Mouse (Mus musculus): Measurements from ENCODE around the gene Ptf1a. TPM values are rescaled to one million over a fixed set of nuclear protein-coding genes. Genes with fewer than 3 reads are reported as not detected.
A peak's percentile ranks its signal among the peaks of the same experiment; 100 is the strongest.

Gene Ptf1a
- total and polyA plus RNA-seq, 3 experiments = not detected

GRCm38 (mm10) chr2:19448042-19448700, 2.7 kb downstream of the Ptf1a start:
- peaks cover 17% of the 10 kb centered on the region for H3K27me3 ChIP-seq (ENCODE audit: control insufficient read depth, insufficient read depth, low read length)
- no peak for DNase-seq
- H3K4me3 ChIP-seq = no peak overlapping the region
- no peak overlapping the region for H3K9ac ChIP-seq (ENCODE audit: low read depth, low read length)
- WGBS = 3% methylated on average over 31 of the region's 31 CpGs
- no peaks in the 10 kb centered on the region for H3K36me3 ChIP-seq (ENCODE audit: control insufficient read depth, insufficient read depth, low read length)
- TF ChIP-seq EP300 (IDR thresholded peaks at IDR 0.05; ENCODE audit: insufficient read depth, low read depth, low read length) = no peak
- TF ChIP-seq POLR2A (IDR thresholded peaks at IDR 0.05; ENCODE audit: insufficient read depth, low read depth, low read length) = no peak
- TF ChIP-seq CTCF (IDR thresholded peaks at IDR 0.05) = peak; percentile 29
- intact Hi-C loops (cut with DNase I) = no loop called here
- H3K27ac ChIP-seq = no peak overlapping the region
- no peaks in the 10 kb centered on the region for H3K4me1 ChIP-seq (ENCODE audit: control insufficient read depth, insufficient read depth, low read length)
- no peaks in the 10 kb centered on the region for H3K79me2 ChIP-seq (replicated peaks; ENCODE audit: control insufficient read depth, insufficient read depth, low read length)

DNA sequence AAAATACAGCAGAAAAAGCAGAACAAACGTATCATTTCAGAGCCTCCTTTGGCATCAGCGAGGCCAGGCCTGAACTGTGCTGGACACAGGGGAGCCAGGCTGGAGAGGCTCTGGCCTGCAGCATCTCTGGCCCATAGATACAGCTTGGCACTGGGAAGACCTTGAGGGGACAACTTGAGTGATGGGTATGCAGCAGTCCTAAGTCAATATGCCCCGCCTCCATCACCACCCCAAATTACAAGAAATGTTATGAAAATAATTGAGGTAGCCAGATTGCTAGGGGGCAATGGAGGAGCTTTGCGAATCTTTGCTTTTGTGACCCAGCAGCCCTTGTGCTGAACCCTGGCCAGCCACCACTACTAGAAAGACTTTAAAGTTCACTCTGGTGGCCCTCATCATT, 3.8 kb downstream of the Ptf1a start:
- H3K79me2 ChIP-seq (replicated peaks; ENCODE audit: control insufficient read depth, insufficient read depth, low read length) = no peaks in the 10 kb centered on the region
- no peaks in the 10 kb centered on the region for H3K4me1 ChIP-seq (ENCODE audit: control insufficient read depth, insufficient read depth, low read length)
- no peaks in the 10 kb centered on the region for H3K36me3 ChIP-seq (ENCODE audit: control insufficient read depth, insufficient read depth, low read length)
- TF ChIP-seq POLR2A (IDR thresholded peaks at IDR 0.05; ENCODE audit: insufficient read depth, low read depth, low read length) = no peak
- TF ChIP-seq CTCF (IDR thresholded peaks at IDR 0.05) = no peak
- no peak for TF ChIP-seq EP300 (IDR thresholded peaks at IDR 0.05; ENCODE audit: insufficient read depth, low read depth, low read length)
- DNase-seq = no peak
- H3K4me3 ChIP-seq = no peak overlapping the region
- 55% methylated on average over 4 of the region's 4 CpGs for WGBS
- H3K9ac ChIP-seq (ENCODE audit: low read depth, low read length) = no peak overlapping the region
- intact Hi-C loops (cut with DNase I) = no loop called here
- H3K27me3 ChIP-seq (ENCODE audit: control insufficient read depth, insufficient read depth, low read length) = peaks cover 18% of the 10 kb centered on the region
- H3K27ac ChIP-seq = no peak overlapping the region

- Histone ChIP-seq H3K79me2 (replicated peaks; ENCODE audit: control insufficient read depth, insufficient read depth, low read length) (no peaks in the 10 kb centered on the region), H3K27ac (no peak overlapping the region), H3K4me1 (ENCODE audit: control insufficient read depth, insufficient read depth, low read length) (no peaks in the 10 kb centered on the region), H3K9ac (ENCODE audit: low read depth, low read length) (no peak overlapping the region), H3K36me3 (ENCODE audit: control insufficient read depth, insufficient read depth, low read length) (no peaks in the 10 kb centered on the region), H3K4me3 (no peak overlapping the region), H3K27me3 (ENCODE audit: control insufficient read depth, insufficient read depth, low read length) (peaks cover 3% of the 10 kb centered on the region; the same call in 1 of the 2 replicates)
- DNase-seq = no peak
- intact Hi-C loops (cut with DNase I) = no loop called here
- no peak for TF ChIP-seq CTCF (IDR thresholded peaks at IDR 0.05)
- TF ChIP-seq EP300 (IDR thresholded peaks at IDR 0.05; ENCODE audit: insufficient read depth, low read depth, low read length) = no peak
- no peak for TF ChIP-seq POLR2A (IDR thresholded peaks at IDR 0.05; ENCODE audit: insufficient read depth, low read depth, low read length)
- WGBS = 2% methylated on average over 19 of the region's 19 CpGs
Measured at GRCm38 (mm10) chr2:19452531-19453055, 7.1 kb downstream of the Ptf1a start.

DNA sequence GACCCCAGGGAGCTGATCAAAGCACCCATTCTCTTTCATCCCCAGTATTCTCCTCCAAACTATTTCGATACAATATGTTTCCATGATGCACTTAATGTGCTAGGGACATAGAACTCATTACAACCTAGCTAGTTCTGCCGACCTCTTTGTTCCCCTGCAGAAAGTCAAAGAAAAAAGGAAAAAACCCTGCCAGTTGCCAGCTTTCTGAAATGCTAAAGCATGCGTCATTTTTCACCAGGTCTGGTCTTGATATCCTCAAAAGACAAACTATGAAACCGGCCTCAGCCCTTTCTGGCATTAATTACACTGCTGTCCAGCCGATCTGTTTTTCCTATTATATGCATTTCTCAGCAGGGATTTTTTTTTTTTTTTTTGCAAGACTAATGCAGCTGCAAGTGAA, 9.8 kb downstream of the Ptf1a start:
- TF ChIP-seq CTCF (IDR thresholded peaks at IDR 0.05) = no peak
- TF ChIP-seq POLR2A (IDR thresholded peaks at IDR 0.05; ENCODE audit: insufficient read depth, low read depth, low read length) = no peak
- TF ChIP-seq EP300 (IDR thresholded peaks at IDR 0.05; ENCODE audit: insufficient read depth, low read depth, low read length) = no peak
- Histone ChIP-seq H3K27ac (no peak overlapping the region), H3K27me3 (ENCODE audit: control insufficient read depth, insufficient read depth, low read length) (0 out of 2 replicates have a peak, but pooled peaks cover 3% of the 10 kb centered on the region), H3K4me3 (no peak overlapping the region), H3K4me1 (ENCODE audit: control insufficient read depth, insufficient read depth, low read length) (no peaks in the 10 kb centered on the region), H3K9ac (ENCODE audit: low read depth, low read length) (no peak overlapping the region), H3K79me2 (replicated peaks; ENCODE audit: control insufficient read depth, insufficient read depth, low read length) (no peaks in the 10 kb centered on the region), H3K36me3 (ENCODE audit: control insufficient read depth, insufficient read depth, low read length) (no peaks in the 10 kb centered on the region)
- 10% methylated on average over 5 of the region's 5 CpGs for WGBS
- intact Hi-C loops (cut with DNase I) = no loop called here
- no peak for DNase-seq

- 24% methylated on average over 10 of the region's 10 CpGs for WGBS
- intact Hi-C loops (cut with DNase I) = no loop called here
- 0 out of 2 replicates have a peak, but pooled peaks cover 3% of the 10 kb centered on the region for H3K27me3 ChIP-seq (ENCODE audit: control insufficient read depth, insufficient read depth, low read length)
Measured at GRCm38 (mm10) chr2:19455857-19456482, 10.5 kb downstream of the Ptf1a start.

DNA sequence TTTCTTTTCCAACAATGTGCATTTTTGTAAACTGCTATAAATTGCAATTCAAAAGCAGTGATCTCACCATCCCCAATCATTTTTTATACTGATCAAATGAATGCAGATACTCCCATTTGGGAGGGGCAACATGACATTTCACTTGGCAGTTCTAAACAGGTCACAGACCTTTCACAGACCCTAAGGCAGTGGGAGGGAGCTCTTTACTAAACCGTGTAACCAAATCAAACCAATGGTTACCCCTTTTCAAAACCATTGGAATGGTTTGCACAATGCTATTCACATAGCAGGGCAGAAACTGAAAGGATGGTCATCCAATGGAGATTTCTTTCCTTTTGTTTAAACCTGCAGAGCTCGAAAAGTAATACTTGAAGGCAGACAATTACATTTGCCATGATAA, 13.3 kb downstream of the Ptf1a start:
- H3K36me3 ChIP-seq (ENCODE audit: control insufficient read depth, insufficient read depth, low read length) = no peaks in the 10 kb centered on the region
- 0 out of 2 replicates have a peak, but pooled peaks cover 3% of the 10 kb centered on the region for H3K27me3 ChIP-seq (ENCODE audit: control insufficient read depth, insufficient read depth, low read length)
- TF ChIP-seq POLR2A (IDR thresholded peaks at IDR 0.05; ENCODE audit: insufficient read depth, low read depth, low read length) (no peak), CTCF (IDR thresholded peaks at IDR 0.05) (no peak), EP300 (IDR thresholded peaks at IDR 0.05; ENCODE audit: insufficient read depth, low read depth, low read length) (no peak)

More at GRCm38 (mm10) chr2:19455857-19456482, 10.5 kb downstream of the Ptf1a start:
- no peak for DNase-seq
- no peaks in the 10 kb centered on the region for H3K79me2 ChIP-seq (replicated peaks; ENCODE audit: control insufficient read depth, insufficient read depth, low read length)
- no peak overlapping the region for H3K4me3 ChIP-seq
- TF ChIP-seq EP300 (IDR thresholded peaks at IDR 0.05; ENCODE audit: insufficient read depth, low read depth, low read length) = no peak
- no peak for TF ChIP-seq POLR2A (IDR thresholded peaks at IDR 0.05; ENCODE audit: insufficient read depth, low read depth, low read length)
- H3K9ac ChIP-seq (ENCODE audit: low read depth, low read length) = no peak overlapping the region
- H3K27ac ChIP-seq = no peak overlapping the region
- no peaks in the 10 kb centered on the region for H3K4me1 ChIP-seq (ENCODE audit: control insufficient read depth, insufficient read depth, low read length)
- no peaks in the 10 kb centered on the region for H3K36me3 ChIP-seq (ENCODE audit: control insufficient read depth, insufficient read depth, low read length)

More for the DNA sequence above, 13.3 kb downstream of the Ptf1a start:
- Histone ChIP-seq H3K4me3 (no peak overlapping the region), H3K79me2 (replicated peaks; ENCODE audit: control insufficient read depth, insufficient read depth, low read length) (no peaks in the 10 kb centered on the region), H3K4me1 (ENCODE audit: control insufficient read depth, insufficient read depth, low read length) (no peaks in the 10 kb centered on the region), H3K9ac (ENCODE audit: low read depth, low read length) (no peak overlapping the region), H3K27ac (no peak overlapping the region)
- no peak for DNase-seq
- intact Hi-C loops (cut with DNase I) = no loop called here
- WGBS = 36% methylated on average over 2 of the region's 2 CpGs

All from heart, adult 2 months (tissue).